Mouse (Mus musculus): ENCODE measurements around the gene Vmn1r3. TPM values are rescaled to one million over a fixed set of nuclear protein-coding genes. Genes with fewer than 3 reads are reported as not detected.

Vmn1r3 gene
- total RNA-seq, 2 experiments from 2014 or later, result not detected

- ATAC-seq (replicated peaks; ENCODE audit: poor library complexity), result peak; percentile 79
Observed at GRCm38 (mm10) chr4:3147926-3148325, 37.2 kb downstream of the Vmn1r3 start.

Other genes starting within 250 kb of the Vmn1r3 start
- not detected in 2 replicates for gene Vmn1r2, start 18.0 kb downstream of the Vmn1r3 start, total RNA-seq (2015)
- not detected in 2 replicates for gene Vmn1r2, start 18.0 kb downstream of the Vmn1r3 start, total RNA-seq (2017)

Measured in megakaryocyte progenitor cell, adult 5-6 weeks (primary cell).